Mouse (Mus musculus) kidney, postnatal 4 days (tissue): ENCODE results near the gene Lrp10.

Experiments used
- DNase-seq, 2 experiments: peaks; one replicate each; pipeline ENCODE4 v3.0.0; 2021; ENCODE audit warnings: mixed read lengths in 2 of 2

The Lrp10 gene

DNA sequence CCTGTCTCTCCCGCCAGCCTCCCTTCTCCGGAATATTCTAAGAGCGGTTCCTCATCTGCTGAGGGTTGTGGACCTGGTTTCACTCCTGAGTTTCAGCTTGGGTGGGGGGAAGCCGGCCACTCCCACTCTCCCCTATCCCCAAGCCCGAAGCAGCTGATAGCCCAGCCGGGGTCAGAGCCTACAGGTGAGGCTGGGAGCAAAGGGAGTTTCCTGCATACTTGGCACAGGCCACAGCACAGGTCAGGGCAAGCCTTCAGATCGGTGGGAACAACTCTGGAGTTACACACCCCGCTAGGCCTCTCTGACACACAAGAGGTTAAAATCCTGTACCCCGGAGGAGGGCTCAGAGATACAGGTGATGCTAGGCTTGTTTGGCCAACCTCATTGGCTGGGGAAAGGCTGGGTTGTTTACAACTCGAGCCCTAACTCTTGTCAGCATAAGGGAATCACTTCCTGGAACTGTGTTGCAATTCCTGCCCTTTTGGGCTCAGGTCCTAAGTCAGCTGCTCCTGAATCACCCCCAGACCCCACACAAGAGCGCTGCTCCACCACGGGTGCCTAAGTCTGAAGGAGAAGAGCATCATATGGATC lies 29.9 kb upstream of the Lrp10 start:
- peak in 1 of 2 experiments; percentile 48 for DNase-seq

- DNase-seq, result no peak
Observed at GRCm38 (mm10) chr14:54435194-54435918, 28.6 kb upstream of the Lrp10 start.

DNA sequence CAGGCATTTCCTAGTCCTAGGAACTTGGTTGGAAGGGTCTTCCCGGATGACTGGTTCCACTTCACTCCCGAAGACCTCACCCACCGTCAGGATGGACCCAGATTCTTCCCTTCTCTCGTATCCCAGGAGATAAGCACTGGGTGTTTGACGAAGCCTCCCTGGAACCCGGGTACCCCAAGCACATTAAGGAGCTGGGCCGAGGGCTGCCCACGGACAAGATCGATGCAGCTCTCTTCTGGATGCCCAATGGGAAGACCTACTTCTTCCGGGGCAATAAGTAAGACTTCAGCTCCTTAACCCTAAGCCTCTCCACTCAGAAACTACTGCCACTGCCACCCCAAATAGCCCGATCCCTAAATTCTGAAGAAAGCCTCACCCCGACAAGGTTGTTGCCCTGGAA lies 24.8 kb upstream of the Lrp10 start:
- no peak for DNase-seq

DNA sequence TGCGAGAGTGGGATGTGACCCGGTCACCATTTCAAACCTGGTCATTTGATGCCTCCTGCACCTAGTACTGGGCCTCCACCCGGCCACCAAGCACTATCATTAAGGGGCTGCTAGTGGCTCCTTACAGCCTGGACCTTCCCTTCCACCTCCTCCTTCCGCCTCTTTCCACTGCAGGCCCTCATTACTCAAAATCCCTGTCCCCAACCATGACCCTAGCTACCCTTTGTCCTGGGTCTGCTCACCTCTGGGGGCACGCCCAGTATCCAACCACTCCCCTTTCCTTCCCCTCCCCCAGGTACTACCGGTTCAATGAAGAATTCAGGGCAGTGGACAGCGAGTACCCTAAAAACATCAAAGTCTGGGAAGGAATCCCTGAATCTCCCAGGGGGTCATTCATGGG lies 24.3 kb upstream of the Lrp10 start:
- DNase-seq, result no peak

DNA sequence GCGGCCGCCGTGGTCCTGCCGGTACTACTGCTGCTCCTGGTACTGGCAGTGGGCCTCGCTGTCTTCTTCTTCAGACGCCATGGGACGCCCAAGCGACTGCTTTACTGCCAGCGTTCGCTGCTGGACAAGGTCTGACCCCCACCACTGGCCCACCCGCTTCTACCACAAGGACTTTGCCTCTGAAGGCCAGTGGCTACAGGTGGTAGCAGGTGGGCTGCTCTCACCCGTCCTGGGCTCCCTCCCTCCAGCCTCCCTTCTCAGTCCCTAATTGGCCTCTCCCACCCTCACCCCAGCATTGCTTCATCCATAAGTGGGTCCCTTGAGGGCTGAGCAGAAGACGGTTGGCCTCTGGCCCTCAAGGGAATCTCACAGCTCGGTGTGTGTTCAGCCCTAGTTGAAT lies 23.4 kb upstream of the Lrp10 start:
- no peak for DNase-seq

GRCm38 (mm10) chr14:54441365-54441764 lies 22.6 kb upstream of the Lrp10 start:
- no peak for DNase-seq

- no peak for DNase-seq
Observed at GRCm38 (mm10) chr14:54442548-54442947, 21.4 kb upstream of the Lrp10 start.

DNA sequence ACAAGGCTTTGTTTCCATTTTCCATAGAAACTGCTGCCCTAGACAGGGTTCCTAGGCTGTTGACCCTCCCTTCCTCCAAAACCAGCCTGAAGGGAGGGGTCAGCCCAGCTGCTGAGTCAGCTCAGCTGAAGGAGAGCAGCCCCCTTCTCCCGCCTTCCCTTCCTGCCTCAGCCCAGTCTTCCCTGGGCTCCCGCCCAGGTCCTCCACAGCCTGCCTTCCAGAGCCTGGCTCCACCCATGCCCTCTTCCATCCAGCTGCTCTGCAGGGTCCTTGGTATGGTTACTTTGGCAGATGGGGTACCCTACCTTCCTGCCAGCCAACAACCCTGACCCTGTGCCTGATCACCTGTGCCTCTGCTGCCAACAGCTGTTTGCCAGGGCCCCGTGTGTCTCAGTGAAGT lies 20.7 kb upstream of the Lrp10 start:
- peak; percentile 66 to 79 for DNase-seq

DNA sequence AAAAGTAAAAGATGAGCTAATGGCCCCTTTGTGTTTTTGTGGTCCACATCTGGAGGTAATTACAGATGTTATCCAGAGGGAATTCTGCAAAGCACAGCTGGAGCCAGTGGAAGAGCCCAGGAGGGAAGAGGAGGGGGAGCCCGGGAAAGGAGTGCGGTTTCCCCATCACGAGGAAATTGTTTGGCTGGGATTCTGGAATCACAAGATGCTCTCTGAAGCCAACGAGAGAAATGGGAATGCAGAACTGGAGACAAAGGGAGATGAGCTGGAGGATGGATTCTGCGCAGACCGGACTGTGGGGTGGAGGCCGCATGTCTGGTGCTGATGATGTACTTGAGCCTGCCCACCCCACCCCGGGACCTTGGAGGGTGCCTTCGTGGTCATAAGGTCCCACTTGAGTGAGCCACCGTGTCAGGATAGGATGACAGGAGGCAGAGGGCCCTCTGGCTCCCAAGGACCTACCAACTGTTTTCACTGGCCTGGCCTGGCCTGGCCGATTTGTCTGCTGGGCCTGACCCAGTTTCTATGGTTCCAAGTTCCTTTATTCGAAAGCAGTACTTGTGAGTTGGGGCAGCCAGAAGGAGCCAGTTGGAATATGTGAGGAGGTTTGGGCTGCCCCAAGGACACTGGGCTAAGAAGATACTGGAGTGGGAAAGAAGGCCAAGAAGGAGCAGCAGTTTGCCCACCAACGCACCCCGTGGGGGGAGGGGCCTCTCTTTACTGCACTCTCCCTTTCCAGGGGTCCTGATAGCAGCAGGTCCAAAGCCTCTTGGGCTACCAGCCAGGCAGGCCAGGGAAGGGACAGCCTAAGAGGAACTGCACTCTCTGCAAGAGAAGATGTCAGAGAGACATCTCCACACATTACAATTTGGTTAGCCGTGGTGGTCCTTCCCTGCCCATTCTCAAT lies 20.0 kb upstream of the Lrp10 start:
- peak; percentile 33 to 54 for DNase-seq

- no peak for DNase-seq
Observed at GRCm38 (mm10) chr14:54445476-54445875, 18.5 kb upstream of the Lrp10 start.

GRCm38 (mm10) chr14:54453566-54453965 lies 10.4 kb upstream of the Lrp10 start:
- no peak for DNase-seq

DNA sequence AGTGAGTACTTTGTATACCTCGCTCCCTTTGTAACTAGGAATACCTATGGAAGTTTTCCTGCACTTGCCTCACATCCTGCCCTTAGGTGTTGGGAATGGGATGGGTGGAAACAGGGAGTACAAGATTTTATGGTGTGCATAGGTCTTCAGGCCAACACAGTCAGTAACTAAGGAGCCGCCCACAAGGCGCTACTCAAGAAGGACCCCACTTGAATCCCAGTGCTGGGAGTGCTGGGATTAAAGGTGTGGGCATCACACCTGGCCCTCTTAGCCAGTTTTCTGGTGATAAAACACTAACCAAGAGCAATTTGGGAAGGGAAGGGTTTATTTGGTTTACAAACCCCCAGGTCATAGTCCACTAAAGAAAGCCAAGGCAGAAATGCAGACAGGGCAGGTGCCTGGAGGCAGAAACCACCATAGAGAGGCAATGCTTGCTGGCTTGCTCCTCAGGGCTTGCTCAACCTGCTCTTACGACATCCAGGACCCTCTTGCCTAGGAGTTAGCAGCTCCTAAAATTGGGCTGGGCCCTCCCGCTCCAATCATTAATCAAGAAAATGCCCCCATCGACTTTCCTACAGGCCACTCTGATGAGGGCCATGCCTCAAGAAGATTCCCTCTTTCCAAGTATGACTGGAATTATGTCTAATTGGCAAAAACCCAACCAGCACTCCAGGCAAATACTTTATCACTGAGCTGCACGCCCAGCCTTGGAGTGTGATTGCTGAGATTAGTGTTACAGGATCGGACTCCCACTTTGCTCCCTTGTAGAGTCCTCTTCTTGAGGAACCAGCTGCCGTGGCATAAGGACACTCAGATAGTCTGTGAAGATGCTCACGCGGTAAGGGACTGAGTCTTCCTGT lies 9.0 kb upstream of the Lrp10 start:
- no peak for DNase-seq

DNA sequence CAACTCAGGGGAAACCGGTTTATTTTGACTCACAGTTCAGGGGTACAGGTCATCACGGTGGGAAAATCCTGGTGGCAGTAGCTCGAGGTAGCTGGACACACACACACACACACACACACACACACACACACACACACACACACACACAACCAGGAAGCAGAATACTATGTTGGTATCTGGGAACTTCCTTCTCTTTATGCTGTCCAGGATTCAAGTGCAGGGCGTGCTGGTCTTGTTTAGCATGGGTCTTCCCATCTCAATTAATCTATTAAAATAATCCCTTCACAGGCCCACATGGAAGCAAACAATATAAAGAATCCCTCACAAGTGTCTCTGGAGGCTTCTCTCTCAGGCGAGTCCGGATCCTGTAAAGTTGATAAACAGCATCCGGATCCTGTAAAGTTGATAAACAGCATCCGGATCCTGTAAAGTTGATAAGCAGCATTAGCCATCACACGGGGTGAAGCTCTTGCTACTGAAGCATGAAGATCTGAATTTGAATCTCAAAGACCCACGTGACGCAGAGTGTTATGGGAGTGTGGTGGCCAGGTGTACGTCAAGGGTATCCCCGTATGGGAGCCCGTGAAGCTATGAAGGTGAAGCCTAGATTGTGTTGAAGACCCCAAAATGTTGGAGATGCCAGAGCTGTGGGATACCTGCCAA lies 5.9 kb upstream of the Lrp10 start:
- DNase-seq, result no peak

DNA sequence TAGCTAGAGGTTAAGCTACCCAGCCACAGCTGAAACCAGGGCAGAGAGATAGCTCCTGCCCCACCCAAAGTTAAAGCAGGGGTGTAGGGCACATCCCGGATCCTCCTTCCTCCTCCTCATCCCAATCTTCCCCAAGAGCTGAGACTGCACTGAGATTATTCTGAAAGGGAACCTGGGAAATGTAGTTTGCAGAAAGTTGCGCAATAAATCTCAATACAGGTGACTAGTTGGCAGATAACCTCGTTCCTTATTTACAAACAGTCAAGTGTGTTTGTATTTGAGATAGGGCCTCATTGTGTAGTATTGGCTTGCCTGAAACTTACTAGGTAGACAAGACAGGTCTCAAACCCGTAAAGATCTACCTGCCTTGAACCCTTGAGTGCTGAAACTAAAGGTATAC lies 1.8 kb upstream of the Lrp10 start:
- no peak for DNase-seq

GRCm38 (mm10) chr14:54463108-54463958 lies 604 bp upstream of the Lrp10 start:
- DNase-seq, result no peak

GRCm38 (mm10) chr14:54464293-54465005 lies 512 bp downstream of the Lrp10 start:
- DNase-seq, result peak; percentile 77 to 87

GRCm38 (mm10) chr14:54471467-54471866 lies 7.5 kb downstream of the Lrp10 start:
- no peak for DNase-seq

DNA sequence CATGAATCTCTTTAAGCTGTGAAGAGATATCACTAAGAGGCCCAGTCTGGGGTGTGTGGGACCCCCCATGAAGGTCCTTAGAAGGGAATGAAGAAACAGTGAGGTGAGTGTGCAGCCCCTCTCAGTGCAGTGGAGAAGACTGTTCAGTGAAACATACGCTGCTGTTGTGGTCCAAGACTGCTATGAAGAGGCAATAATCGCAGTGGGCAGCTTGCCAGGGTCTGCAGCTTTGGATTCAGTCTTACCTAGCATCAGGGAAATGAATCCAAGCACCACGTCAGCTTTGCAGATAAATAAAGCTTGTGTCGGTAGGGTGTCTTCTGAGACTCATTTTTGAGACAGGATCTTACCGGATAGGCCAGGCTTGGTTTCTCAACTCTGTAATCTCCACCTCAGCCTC lies 8.7 kb downstream of the Lrp10 start:
- DNase-seq, result no peak

GRCm38 (mm10) chr14:54474744-54475143 lies 10.8 kb downstream of the Lrp10 start:
- no peak for DNase-seq
